Mouse (Mus musculus): ENCODE data around the gene Cfap77. TPM values are rescaled to one million over a fixed set of nuclear protein-coding genes. Genes with fewer than 3 reads are reported as not detected.

Cfap77 gene
- polyA plus RNA-seq, 1 experiment from 2014 or later, result 0.55 TPM

DNA sequence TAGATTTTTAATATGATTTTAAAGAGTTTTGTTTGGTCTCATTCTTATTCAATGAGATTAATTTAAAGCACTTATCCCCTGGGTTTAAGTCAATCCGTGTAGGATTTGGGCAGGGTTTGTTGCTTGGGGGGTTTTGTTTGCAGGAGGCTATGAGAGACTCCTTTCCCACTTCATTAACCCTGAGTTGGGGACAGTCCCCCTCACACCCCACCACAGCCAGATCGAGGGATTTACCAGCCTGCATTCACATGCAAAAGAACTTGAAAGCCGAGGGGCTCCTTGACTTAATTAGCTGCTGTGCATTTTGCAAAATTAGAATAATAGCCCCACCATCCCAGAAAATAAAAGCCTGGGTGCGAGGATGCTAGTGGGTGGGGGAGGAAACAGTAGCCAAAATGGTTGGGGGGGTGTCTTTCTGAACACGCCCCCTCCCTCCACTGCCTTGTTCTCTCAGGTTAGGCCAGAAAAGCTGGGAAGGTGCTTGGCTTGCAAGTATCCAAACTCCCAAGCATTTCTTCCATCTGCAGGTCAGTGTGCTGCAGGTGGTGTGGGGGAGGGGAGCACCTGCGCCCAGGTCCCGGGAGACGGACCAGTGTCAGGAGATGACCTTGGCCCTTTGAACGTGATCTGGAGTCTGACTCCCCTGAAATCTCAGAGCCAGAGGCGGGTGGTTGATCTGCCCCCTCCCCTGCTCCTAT is 147.0 kb downstream of the Cfap77 start:
- no peak overlapping the region for H3K4me3 ChIP-seq (ENCODE audit: low read depth, low read length)
- peaks cover 92% of the 10 kb centered on the region for H3K27me3 ChIP-seq (ENCODE audit: control insufficient read depth, insufficient read depth, low read length)
- ATAC-seq (replicated peaks; ENCODE audit: low FRiP score) (peak; percentile 74), DNase-seq (ENCODE audit: low spot score) (peak; percentile 64)
- H3K4me1 ChIP-seq (replicated peaks; ENCODE audit: control insufficient read depth, insufficient read depth, low read length), result peaks cover 40% of the 10 kb centered on the region
- under 1% methylated on average over 10 of the region's 10 CpGs for WGBS
- no peak overlapping the region for H3K27ac ChIP-seq (ENCODE audit: low read depth, low read length)
- H3K9me3 ChIP-seq (ENCODE audit: control insufficient read depth, low read length), result no peaks in the 10 kb centered on the region
- no peak overlapping the region for H3K9ac ChIP-seq (ENCODE audit: low read length)
- H3K36me3 ChIP-seq (ENCODE audit: control insufficient read depth, insufficient read depth, low read length), result no peaks in the 10 kb centered on the region; the same call in 1 of the 2 replicates
- H3K4me2 ChIP-seq (ENCODE audit: low read depth, low read length, severe bottlenecking), result peak overlapping the region; percentile 27

- Histone ChIP-seq H3K27me3 (ENCODE audit: control insufficient read depth, insufficient read depth, low read length) (peaks cover 77% of the 10 kb centered on the region), H3K9me3 (ENCODE audit: control insufficient read depth, low read length) (no peaks in the 10 kb centered on the region), H3K36me3 (ENCODE audit: control insufficient read depth, insufficient read depth, low read length) (no peaks in the 10 kb centered on the region; the same call in 1 of the 2 replicates), H3K9ac (ENCODE audit: low read length) (no peak overlapping the region), H3K4me2 (ENCODE audit: low read depth, low read length, severe bottlenecking) (no peak overlapping the region), H3K4me1 (replicated peaks; ENCODE audit: control insufficient read depth, insufficient read depth, low read length) (peaks cover 25% of the 10 kb centered on the region), H3K27ac (ENCODE audit: low read depth, low read length) (no peak overlapping the region), H3K4me3 (ENCODE audit: low read depth, low read length) (no peak overlapping the region)
- ATAC-seq (replicated peaks; ENCODE audit: low FRiP score) (no peak), DNase-seq (ENCODE audit: low spot score) (no peak)
- WGBS, result 39% methylated on average over 4 of the region's 4 CpGs
Measured at GRCm38 (mm10) chr2:28905561-28905960, 149.3 kb downstream of the Cfap77 start.

GRCm38 (mm10) chr2:28904786-28905185 is 150.1 kb downstream of the Cfap77 start:
- Histone ChIP-seq H3K9me3 (ENCODE audit: control insufficient read depth, low read length) (no peaks in the 10 kb centered on the region), H3K4me3 (ENCODE audit: low read depth, low read length) (no peak overlapping the region), H3K27me3 (ENCODE audit: control insufficient read depth, insufficient read depth, low read length) (peaks cover 73% of the 10 kb centered on the region), H3K36me3 (ENCODE audit: control insufficient read depth, insufficient read depth, low read length) (no peaks in the 10 kb centered on the region; the same call in 1 of the 2 replicates), H3K27ac (ENCODE audit: low read depth, low read length) (no peak overlapping the region), H3K4me1 (replicated peaks; ENCODE audit: control insufficient read depth, insufficient read depth, low read length) (peaks cover 23% of the 10 kb centered on the region), H3K9ac (ENCODE audit: low read length) (no peak overlapping the region), H3K4me2 (ENCODE audit: low read depth, low read length, severe bottlenecking) (no peak overlapping the region)
- no peak for ATAC-seq (replicated peaks; ENCODE audit: low FRiP score)
- no peak for DNase-seq (ENCODE audit: low spot score)
- WGBS, result 83% methylated on average over 9 of the region's 9 CpGs

DNA sequence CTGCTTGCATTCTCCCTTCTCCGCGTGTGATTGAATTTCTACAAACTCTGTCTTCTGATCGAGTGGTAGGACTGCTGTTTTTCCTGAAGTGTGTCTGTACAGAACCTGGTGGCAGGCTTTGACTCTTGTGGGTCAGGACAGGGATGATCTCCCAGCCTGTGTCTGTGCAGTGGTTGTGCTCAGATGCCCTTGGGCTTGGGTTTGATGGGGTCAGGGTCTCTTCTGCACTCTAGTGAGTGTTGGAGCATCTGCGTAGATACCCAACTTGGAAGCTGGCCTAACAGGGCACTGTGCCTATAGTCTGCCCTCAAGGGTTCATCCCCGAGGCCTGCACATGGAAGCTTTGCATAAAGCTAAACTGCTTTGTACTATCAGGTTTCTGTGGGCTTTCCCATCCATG is 151.0 kb downstream of the Cfap77 start:
- H3K9ac ChIP-seq (ENCODE audit: low read length), result no peak overlapping the region
- peaks cover 64% of the 10 kb centered on the region for H3K27me3 ChIP-seq (ENCODE audit: control insufficient read depth, insufficient read depth, low read length)
- peaks cover 16% of the 10 kb centered on the region for H3K4me1 ChIP-seq (replicated peaks; ENCODE audit: control insufficient read depth, insufficient read depth, low read length)
- WGBS, result 86% methylated on average over 5 of the region's 5 CpGs
- H3K4me3 ChIP-seq (ENCODE audit: low read depth, low read length), result no peak overlapping the region
- no peaks in the 10 kb centered on the region for H3K9me3 ChIP-seq (ENCODE audit: control insufficient read depth, low read length)
- no peak for DNase-seq (ENCODE audit: low spot score)
- no peak overlapping the region for H3K27ac ChIP-seq (ENCODE audit: low read depth, low read length)
- H3K36me3 ChIP-seq (ENCODE audit: control insufficient read depth, insufficient read depth, low read length), result no peaks in the 10 kb centered on the region; the same call in 1 of the 2 replicates
- no peak overlapping the region for H3K4me2 ChIP-seq (ENCODE audit: low read depth, low read length, severe bottlenecking)
- no peak for ATAC-seq (replicated peaks; ENCODE audit: low FRiP score)

- ATAC-seq (replicated peaks; ENCODE audit: low FRiP score), result no peak
- no peak overlapping the region for H3K4me2 ChIP-seq (ENCODE audit: low read depth, low read length, severe bottlenecking)
Measured at GRCm38 (mm10) chr2:28902291-28902690, 152.6 kb downstream of the Cfap77 start.

GRCm38 (mm10) chr2:28897340-28897899 is 157.4 kb downstream of the Cfap77 start:
- H3K4me3 ChIP-seq (ENCODE audit: low read depth, low read length), result no peak overlapping the region
- ATAC-seq (replicated peaks; ENCODE audit: low FRiP score), result no peak
- no peak for DNase-seq (ENCODE audit: low spot score)
- no peak overlapping the region for H3K27ac ChIP-seq (ENCODE audit: low read depth, low read length)
- peaks cover 8% of the 10 kb centered on the region for H3K27me3 ChIP-seq (ENCODE audit: control insufficient read depth, insufficient read depth, low read length)
- H3K9me3 ChIP-seq (ENCODE audit: control insufficient read depth, low read length), result no peaks in the 10 kb centered on the region
- no peak overlapping the region for H3K4me2 ChIP-seq (ENCODE audit: low read depth, low read length, severe bottlenecking)
- H3K36me3 ChIP-seq (ENCODE audit: control insufficient read depth, insufficient read depth, low read length), result no peaks in the 10 kb centered on the region
- WGBS, result 83% methylated on average over 4 of the region's 4 CpGs
- no peak overlapping the region for H3K9ac ChIP-seq (ENCODE audit: low read length)
- 0 out of 2 replicates have a peak, but pooled peaks cover 3% of the 10 kb centered on the region for H3K4me1 ChIP-seq (replicated peaks; ENCODE audit: control insufficient read depth, insufficient read depth, low read length)

More at GRCm38 (mm10) chr2:28902291-28902690, 152.6 kb downstream of the Cfap77 start:
- Histone ChIP-seq H3K4me1 (replicated peaks; ENCODE audit: control insufficient read depth, insufficient read depth, low read length) (peaks cover 5% of the 10 kb centered on the region; the same call in 1 of the 2 replicates), H3K4me3 (ENCODE audit: low read depth, low read length) (no peak overlapping the region), H3K9ac (ENCODE audit: low read length) (no peak overlapping the region), H3K27me3 (ENCODE audit: control insufficient read depth, insufficient read depth, low read length) (peaks cover 54% of the 10 kb centered on the region), H3K9me3 (ENCODE audit: control insufficient read depth, low read length) (no peaks in the 10 kb centered on the region), H3K36me3 (ENCODE audit: control insufficient read depth, insufficient read depth, low read length) (no peaks in the 10 kb centered on the region; the same call in 1 of the 2 replicates), H3K27ac (ENCODE audit: low read depth, low read length) (no peak overlapping the region)
- 91% methylated on average over 8 of the region's 8 CpGs for WGBS
- no peak for DNase-seq (ENCODE audit: low spot score)

- H3K4me2 ChIP-seq (ENCODE audit: low read depth, low read length, severe bottlenecking), result no peak overlapping the region
- H3K27me3 ChIP-seq (ENCODE audit: control insufficient read depth, insufficient read depth, low read length), result peaks cover 5% of the 10 kb centered on the region
- no peaks in the 10 kb centered on the region for H3K36me3 ChIP-seq (ENCODE audit: control insufficient read depth, insufficient read depth, low read length)
- no peak overlapping the region for H3K4me3 ChIP-seq (ENCODE audit: low read depth, low read length)
- no peak for ATAC-seq (replicated peaks; ENCODE audit: low FRiP score)
- H3K4me1 ChIP-seq (replicated peaks; ENCODE audit: control insufficient read depth, insufficient read depth, low read length), result 0 out of 2 replicates have a peak, but pooled peaks cover 3% of the 10 kb centered on the region
- no peak for DNase-seq (ENCODE audit: low spot score)
- H3K9me3 ChIP-seq (ENCODE audit: control insufficient read depth, low read length), result no peaks in the 10 kb centered on the region
- WGBS, result 95% methylated on average over 7 of the region's 7 CpGs
- no peak overlapping the region for H3K27ac ChIP-seq (ENCODE audit: low read depth, low read length)
- H3K9ac ChIP-seq (ENCODE audit: low read length), result no peak overlapping the region
Measured at GRCm38 (mm10) chr2:28895876-28896275, 159.0 kb downstream of the Cfap77 start.

DNA sequence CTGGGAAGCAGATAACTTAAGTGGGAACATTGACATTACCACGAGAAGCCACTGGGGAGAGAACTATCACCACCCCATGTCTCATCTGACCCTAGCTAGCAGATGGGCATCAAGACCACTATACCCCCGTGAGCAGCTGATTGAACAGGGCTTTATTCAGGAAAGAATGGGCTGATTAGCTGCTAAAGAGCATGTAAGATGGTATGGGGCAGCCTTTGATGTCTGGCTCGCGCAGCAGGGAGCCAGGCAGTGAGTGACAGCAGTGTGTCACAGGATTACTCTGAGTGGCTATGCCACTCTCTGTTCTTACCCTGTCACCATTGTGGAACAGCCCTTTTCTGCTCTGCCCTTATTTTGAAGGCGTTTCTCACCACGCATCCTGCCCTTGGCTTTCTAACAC is 161.3 kb downstream of the Cfap77 start:
- H3K9ac ChIP-seq (ENCODE audit: low read length), result no peak overlapping the region
- ATAC-seq (replicated peaks; ENCODE audit: low FRiP score) (no peak), DNase-seq (ENCODE audit: low spot score) (no peak)
- no peaks in the 10 kb centered on the region for H3K36me3 ChIP-seq (ENCODE audit: control insufficient read depth, insufficient read depth, low read length)
- 0 out of 2 replicates have a peak, but pooled peaks cover 3% of the 10 kb centered on the region for H3K4me1 ChIP-seq (replicated peaks; ENCODE audit: control insufficient read depth, insufficient read depth, low read length)
- H3K4me2 ChIP-seq (ENCODE audit: low read depth, low read length, severe bottlenecking), result no peak overlapping the region
- no peaks in the 10 kb centered on the region for H3K27me3 ChIP-seq (ENCODE audit: control insufficient read depth, insufficient read depth, low read length)
- WGBS, result 43% methylated on average over 6 of the region's 6 CpGs
- no peak overlapping the region for H3K27ac ChIP-seq (ENCODE audit: low read depth, low read length)
- no peaks in the 10 kb centered on the region for H3K9me3 ChIP-seq (ENCODE audit: control insufficient read depth, low read length)
- H3K4me3 ChIP-seq (ENCODE audit: low read depth, low read length), result no peak overlapping the region

Data from forebrain, embryonic 11.5 days (tissue).